Mouse (Mus musculus) forebrain, embryonic 13.5 days (tissue): ENCODE data around the gene Tfeb. TPM values are rescaled to one million over a fixed set of nuclear protein-coding genes. Genes with fewer than 3 reads are reported as not detected.

Experiments
- ATAC-seq: fragments of 200-750 bp; cut with Nextera tagmentation; 2 replicates; pipeline ENCODE4 v1.8.0; 2017
- H3K27ac ChIP-seq: fragments of 300-500 bp; sonication (generic); 2 replicates; pipeline ENCODE4 v1.5.1; 2015; ENCODE audit warnings: inconsistent platforms, mild to moderate bottlenecking, moderate library complexity
- H3K27me3 ChIP-seq: fragments of 300-500 bp; sonication (generic); 2 replicates; pipeline ENCODE4 v1.6.1; 2015; ENCODE audit warnings: mild to moderate bottlenecking, inconsistent platforms
- H3K36me3 ChIP-seq: fragments of 300-500 bp; sonication (generic); 2 replicates; pipeline ENCODE4 v1.6.1; 2015; ENCODE audit warnings: mild to moderate bottlenecking, inconsistent platforms; ENCODE audit not compliant: poor library complexity, severe bottlenecking
- H3K4me1 ChIP-seq: fragments of 300-500 bp; sonication (generic); 2 replicates; pipeline ENCODE4 v1.6.1; 2015; ENCODE audit warnings: inconsistent platforms
- H3K4me2 ChIP-seq: fragments of 300-500 bp; sonication (generic); 2 replicates; pipeline ENCODE4 v1.6.1; 2015; ENCODE audit warnings: inconsistent platforms, mild to moderate bottlenecking, moderate library complexity
- H3K4me3 ChIP-seq: fragments of 300-500 bp; sonication (generic); 2 replicates; pipeline ENCODE4 v1.5.1; 2015; ENCODE audit warnings: mild to moderate bottlenecking, inconsistent platforms
- H3K9ac ChIP-seq: fragments of 300-500 bp; sonication (generic); 2 replicates; pipeline ENCODE4 v1.6.1; 2015; ENCODE audit warnings: mild to moderate bottlenecking, inconsistent platforms
- H3K9me3 ChIP-seq: fragments of 300-500 bp; sonication (generic); replicated peaks from 2 replicates; pipeline ENCODE4 v1.6.1; 2016; ENCODE audit warnings: inconsistent platforms
- WGBS: fragments of 180-500 bp; shearing (Covaris S2); methylation state at CpG from one replicate; pipeline ENCODE4 v1.1.7; 2015; 5-methylcytosine and 5-hydroxymethylcytosine counted together
- polyA plus RNA-seq: library from polyadenylated mRNA; unstranded; fragments of >200 nt; fragmentation: Nextera tagmentation; extraction: Ambion mirVana; gene quantifications from 2 replicates; pipeline ENCODE4 v1.2.1, GENCODE M21; 2015

Tfeb gene
- polyA plus RNA-seq, 1 experiment from 2014 or later, result 1.7 TPM

- no peaks in the 10 kb centered on the region for H3K4me1 ChIP-seq
- no peaks in the 10 kb centered on the region for H3K9me3 ChIP-seq
- no peak for ATAC-seq
- H3K36me3 ChIP-seq, result no peaks in the 10 kb centered on the region
- 71% methylated on average over 3 of the region's 3 CpGs for WGBS
- no peak overlapping the region for H3K9ac ChIP-seq
- no peak overlapping the region for H3K4me2 ChIP-seq
- H3K27me3 ChIP-seq, result no peaks in the 10 kb centered on the region
- H3K4me3 ChIP-seq, result no peak overlapping the region
- H3K27ac ChIP-seq, result no peak overlapping the region
Observed at GRCm38 (mm10) chr17:47715037-47715436, 21.8 kb upstream of the Tfeb start.

- no peak overlapping the region for H3K27ac ChIP-seq
- WGBS, result 87% methylated on average over 4 of the region's 4 CpGs
- no peaks in the 10 kb centered on the region for H3K27me3 ChIP-seq
- no peaks in the 10 kb centered on the region for H3K9me3 ChIP-seq
- no peaks in the 10 kb centered on the region for H3K36me3 ChIP-seq
- ATAC-seq, result no peak
- no peaks in the 10 kb centered on the region for H3K4me1 ChIP-seq
- no peak overlapping the region for H3K4me2 ChIP-seq
- H3K4me3 ChIP-seq, result no peak overlapping the region
- H3K9ac ChIP-seq, result no peak overlapping the region
Observed at GRCm38 (mm10) chr17:47721183-47721582, 15.6 kb upstream of the Tfeb start.

DNA sequence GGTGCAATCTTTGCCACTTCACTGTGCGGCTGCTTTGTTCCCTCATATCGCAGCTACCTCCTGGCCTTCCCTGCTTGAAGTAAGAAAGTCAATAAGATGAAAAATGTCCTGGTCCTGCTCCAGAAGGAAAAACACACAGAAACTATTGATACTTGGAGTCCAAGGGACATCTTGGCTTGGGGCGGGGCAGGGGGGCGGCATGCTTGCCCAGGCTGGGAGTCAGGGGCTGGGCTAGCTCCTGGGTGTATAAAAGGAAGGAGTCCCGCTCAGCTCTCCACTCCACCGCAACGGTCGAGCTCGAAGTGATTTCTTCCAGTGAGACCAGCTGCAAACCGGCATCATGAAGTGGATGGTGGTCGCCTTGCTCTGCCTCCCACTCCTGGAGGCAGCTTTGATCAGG is 10.3 kb upstream of the Tfeb start, which contains the start of gene Pgc:
TSS of gene Pgc (plus strand) at position 277 of the 400 bp plus-strand sequence.
- Histone ChIP-seq H3K9me3 (no peaks in the 10 kb centered on the region), H3K27ac (no peak within 1 kb of the TSS), H3K9ac (no peak within 1 kb of the TSS), H3K4me1 (no peaks in the 10 kb centered on the region), H3K27me3 (no peaks in the 10 kb centered on the region; the same call in 1 of the 2 replicates), H3K4me3 (no peak within 1 kb of the TSS), H3K4me2 (no peak within 1 kb of the TSS), H3K36me3 (no peaks in the 10 kb centered on the region)
- ATAC-seq, result no peak
- WGBS, result 86% methylated on average over 11 of the region's 11 CpGs

- no peak overlapping the region for H3K4me2 ChIP-seq
- no peaks in the 10 kb centered on the region; the same call in 1 of the 2 replicates for H3K27me3 ChIP-seq
- no peak overlapping the region for H3K9ac ChIP-seq
- no peak overlapping the region for H3K4me3 ChIP-seq
- H3K9me3 ChIP-seq, result no peaks in the 10 kb centered on the region
- H3K27ac ChIP-seq, result no peak overlapping the region
- H3K36me3 ChIP-seq, result no peaks in the 10 kb centered on the region
- no peak for ATAC-seq
- H3K4me1 ChIP-seq, result no peaks in the 10 kb centered on the region
- WGBS, result 50% methylated on average over 24 of the region's 24 CpGs
Observed at GRCm38 (mm10) chr17:47730633-47731575, 5.9 kb upstream of the Tfeb start.

GRCm38 (mm10) chr17:47735553-47736100 is 1.2 kb upstream of the Tfeb start:
- Histone ChIP-seq H3K9ac (no peak overlapping the region), H3K4me2 (no peak overlapping the region), H3K27me3 (peaks cover 34% of the 10 kb centered on the region), H3K4me3 (no peak overlapping the region), H3K4me1 (peaks cover 27% of the 10 kb centered on the region), H3K36me3 (no peaks in the 10 kb centered on the region), H3K9me3 (no peaks in the 10 kb centered on the region), H3K27ac (no peak overlapping the region)
- WGBS, result 77% methylated on average over 14 of the region's 14 CpGs
- no peak for ATAC-seq

DNA sequence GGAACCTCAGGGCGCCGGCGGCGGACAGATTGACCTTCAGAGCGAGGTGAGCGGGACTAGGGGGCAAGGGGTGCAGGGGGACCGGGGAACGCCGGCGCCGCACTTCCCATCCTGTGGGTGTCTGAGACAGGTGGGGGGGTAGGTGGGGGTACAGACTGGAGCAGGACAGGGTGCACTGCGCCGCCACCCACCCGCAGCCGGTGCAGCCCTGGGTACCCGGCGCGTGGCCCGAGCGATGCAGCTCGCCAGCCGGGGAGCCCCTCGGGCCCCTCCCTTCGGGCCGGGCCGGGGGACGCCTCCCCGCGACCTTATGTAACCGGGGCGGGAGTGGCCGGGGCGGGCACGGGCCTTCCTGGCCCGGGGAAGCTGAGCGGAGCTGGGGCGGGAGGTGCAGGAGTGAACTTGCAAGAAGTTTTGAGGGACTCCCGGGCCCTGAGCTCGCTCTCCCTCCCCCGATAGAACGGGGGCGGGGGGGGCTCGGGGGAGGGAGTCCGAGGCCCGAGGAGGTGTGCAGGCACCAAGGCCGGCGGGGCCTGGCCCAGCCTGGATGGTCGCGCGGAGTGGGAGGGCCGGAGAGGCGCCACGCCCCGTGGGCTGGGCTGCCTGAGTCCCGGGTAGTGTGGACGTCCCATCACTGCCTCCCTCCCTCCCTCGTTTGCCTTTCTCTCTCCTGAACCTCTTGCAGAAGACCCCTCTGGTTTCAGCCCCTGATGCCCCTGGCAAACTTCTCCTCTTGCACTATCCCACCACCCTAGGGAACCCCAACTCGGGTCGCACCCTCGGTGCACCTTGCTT is 638 bp downstream of the Tfeb start:
- Histone ChIP-seq H3K27me3 (peaks cover 34% of the 10 kb centered on the region), H3K36me3 (no peaks in the 10 kb centered on the region), H3K9me3 (no peaks in the 10 kb centered on the region), H3K4me2 (peak overlapping the region; percentile 91), H3K4me3 (peak overlapping the region; percentile 56), H3K27ac (no peak overlapping the region), H3K9ac (peak overlapping the region; percentile 66), H3K4me1 (peaks cover 27% of the 10 kb centered on the region)
- WGBS, result 1% methylated on average over 47 of the region's 60 CpGs
- ATAC-seq, result peak; percentile 77

GRCm38 (mm10) chr17:47738066-47738878 is 1.4 kb downstream of the Tfeb start:
- ATAC-seq, result peak; percentile 27
- Histone ChIP-seq H3K36me3 (no peaks in the 10 kb centered on the region), H3K4me3 (peak overlapping the region; percentile 56), H3K27ac (no peak overlapping the region), H3K9ac (peak overlapping the region; percentile 12), H3K9me3 (no peaks in the 10 kb centered on the region), H3K4me2 (peak overlapping the region; percentile 91), H3K27me3 (peaks cover 34% of the 10 kb centered on the region), H3K4me1 (peaks cover 27% of the 10 kb centered on the region)
- WGBS, result 1% methylated on average over 53 of the region's 61 CpGs

DNA sequence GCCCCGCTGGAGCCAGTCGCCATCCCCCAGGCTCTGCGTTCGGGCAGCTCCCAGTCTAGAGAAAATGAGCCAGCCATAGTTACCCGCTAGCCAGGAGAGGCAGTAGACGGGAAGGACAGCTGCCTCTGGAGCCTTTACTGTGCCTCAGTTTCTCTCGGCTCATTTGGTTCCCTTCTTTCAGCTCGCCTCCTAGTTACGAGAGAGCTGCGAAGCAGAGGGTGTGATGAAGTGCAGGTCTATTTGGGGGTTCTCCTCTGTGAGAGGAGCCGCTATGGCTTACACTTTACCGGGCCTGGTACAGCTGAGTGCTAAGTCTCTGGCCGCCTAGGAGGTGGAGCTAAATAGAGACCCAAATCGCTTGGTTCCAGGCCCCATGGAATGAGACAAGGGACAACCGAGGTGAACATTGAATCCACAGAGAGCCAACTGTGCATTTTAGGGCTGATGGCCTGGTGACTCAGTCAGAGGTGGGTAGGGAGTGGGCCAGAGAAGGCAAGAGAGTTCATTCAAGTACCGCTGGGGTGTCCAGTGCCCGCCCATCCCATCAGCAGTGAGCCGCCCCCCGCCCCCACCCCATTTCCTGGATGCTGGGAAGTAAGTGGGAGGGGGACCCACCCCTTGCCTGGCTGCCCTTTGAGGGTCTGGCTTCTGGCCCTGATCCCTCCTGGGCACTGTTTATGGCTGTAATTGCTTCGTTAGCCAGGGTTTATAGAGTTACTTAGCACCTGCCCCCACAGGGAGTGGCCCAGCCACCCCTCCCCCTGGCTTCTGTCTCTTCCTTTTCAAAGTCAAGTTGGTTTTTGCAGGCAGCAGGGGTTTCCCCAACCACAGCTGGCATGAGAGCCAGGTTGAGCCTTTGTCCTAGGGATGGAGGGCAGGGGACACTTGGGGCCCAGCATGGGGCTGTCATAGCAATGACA is 2.3 kb downstream of the Tfeb start:
- ATAC-seq, result no peak
- no peak overlapping the region for H3K27ac ChIP-seq
- H3K4me1 ChIP-seq, result peaks cover 27% of the 10 kb centered on the region
- H3K36me3 ChIP-seq, result no peaks in the 10 kb centered on the region
- peak overlapping the region; percentile 91 for H3K4me2 ChIP-seq
- peaks cover 34% of the 10 kb centered on the region for H3K27me3 ChIP-seq
- H3K4me3 ChIP-seq, result peak overlapping the region; percentile 56
- 6% methylated on average over 20 of the region's 20 CpGs for WGBS
- H3K9ac ChIP-seq, result peak overlapping the region; percentile 12
- H3K9me3 ChIP-seq, result no peaks in the 10 kb centered on the region

- H3K9ac ChIP-seq, result no peak overlapping the region
- 60% methylated on average over 2 of the region's 2 CpGs for WGBS
- H3K36me3 ChIP-seq, result no peaks in the 10 kb centered on the region
- H3K27me3 ChIP-seq, result peaks cover 34% of the 10 kb centered on the region
- peaks cover 27% of the 10 kb centered on the region for H3K4me1 ChIP-seq
- no peak overlapping the region for H3K4me2 ChIP-seq
- H3K9me3 ChIP-seq, result peaks cover 5% of the 10 kb centered on the region; the same call in 1 of the 2 replicates
- no peak overlapping the region for H3K4me3 ChIP-seq
- H3K27ac ChIP-seq, result no peak overlapping the region
- no peak for ATAC-seq
Observed at GRCm38 (mm10) chr17:47740186-47740585, 3.4 kb downstream of the Tfeb start.

GRCm38 (mm10) chr17:47742991-47743734 is 6.3 kb downstream of the Tfeb start:
- H3K27ac ChIP-seq, result no peak overlapping the region
- H3K9me3 ChIP-seq, result peaks cover 5% of the 10 kb centered on the region
- no peak for ATAC-seq
- no peak overlapping the region for H3K4me3 ChIP-seq
- H3K4me1 ChIP-seq, result peaks cover 17% of the 10 kb centered on the region
- no peaks in the 10 kb centered on the region for H3K36me3 ChIP-seq
- peaks cover 22% of the 10 kb centered on the region for H3K27me3 ChIP-seq
- no peak overlapping the region for H3K4me2 ChIP-seq
- WGBS, result 57% methylated on average over 16 of the region's 16 CpGs
- no peak overlapping the region for H3K9ac ChIP-seq
